Mouse (Mus musculus) kidney, adult 2 months (tissue): ENCODE data around the gene Hmga1. TPM values are rescaled to one million over a fixed set of nuclear protein-coding genes. Genes with fewer than 3 reads are reported as not detected.

Source experiments
- DNase-seq: peaks from one replicate; pipeline ENCODE4 v3.0.0; 2021
- H3K27ac ChIP-seq: fragments of 200-500 bp; 2 replicates; pipeline ENCODE4 v1.5.1; 2012; ENCODE audit warnings: low read depth, low read length, control low read depth, inconsistent platforms; ENCODE audit not compliant: insufficient read depth
- H3K27me3 ChIP-seq: fragments of 200-500 bp; replicated peaks from 2 replicates; pipeline ENCODE4 v1.6.1; 2012; ENCODE audit warnings: mild to moderate bottlenecking, moderate library complexity, low read length, inconsistent platforms; ENCODE audit not compliant: control insufficient read depth, insufficient read depth
- H3K36me3 ChIP-seq: fragments of 200-500 bp; 2 replicates; pipeline ENCODE4 v1.6.1; 2012; ENCODE audit warnings: mild to moderate bottlenecking, moderate library complexity, low read length, inconsistent platforms; ENCODE audit not compliant: control insufficient read depth, insufficient read depth
- H3K4me1 ChIP-seq: fragments of 200-500 bp; 2 replicates; pipeline ENCODE4 v1.6.1; 2011; ENCODE audit warnings: low read length; ENCODE audit not compliant: control insufficient read depth, insufficient read depth
- H3K4me3 ChIP-seq: fragments of 200-500 bp; 2 replicates; pipeline ENCODE4 v1.5.1; 2011; ENCODE audit warnings: mild to moderate bottlenecking, low read depth, low read length, control low read depth; ENCODE audit not compliant: insufficient read depth
- CTCF ChIP-seq: fragments of 200-500 bp; conservative IDR thresholded peaks from 2 replicates; pipeline ENCODE4 v1.5.1; 2011; ENCODE audit warnings: low read depth, mild to moderate bottlenecking, control low read depth, low read length, moderate library complexity, mixed read lengths; ENCODE audit not compliant: insufficient read depth, insufficient read length
- POLR2A ChIP-seq: fragments of 200-500 bp; IDR thresholded peaks from one replicate; pipeline ENCODE4 v1.6.1; 2011; ENCODE audit warnings: low read depth, low read length, control low read depth
- WGBS: fragments of 180-500 bp; shearing (Covaris S2); methylation state at CpG from one replicate; pipeline ENCODE4 v1.1.7; 2018; 5-methylcytosine and 5-hydroxymethylcytosine counted together
- polyA plus RNA-seq: library from polyadenylated mRNA; depleted of rRNA; stranded (reverse); fragments of >200 nt; gene quantifications from 2 replicates; pipeline ENCODE4 v1.2.3, GENCODE M21; 2012

The Hmga1 gene
- polyA plus RNA-seq, 1 experiment: 38.9 TPM

DNA sequence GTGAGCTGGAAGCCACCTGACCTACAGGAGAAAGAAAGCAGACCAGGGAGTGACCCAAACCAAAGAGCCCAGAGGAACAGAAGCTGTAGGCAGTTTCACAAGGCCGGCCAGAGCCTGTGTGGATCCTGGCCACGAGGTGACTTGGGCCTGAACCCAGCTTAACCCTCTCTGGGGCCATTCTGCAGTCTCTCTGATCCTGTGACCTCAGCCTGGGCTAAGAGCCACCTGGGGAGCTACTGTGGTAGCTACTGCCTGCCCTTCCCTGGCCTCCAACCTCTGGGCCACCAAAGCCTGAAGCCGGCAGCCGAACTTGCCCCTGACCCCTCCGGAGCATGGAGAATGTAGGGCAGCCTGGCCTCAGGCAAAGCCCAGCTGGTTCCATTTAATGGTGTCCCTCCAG, 27.5 kb upstream of the Hmga1 start:
- DNase-seq: no peak
- H3K4me1 ChIP-seq: no peaks in the 10 kb centered on the region
- TF ChIP-seq POLR2A (no peak), CTCF (no peak)
- no peaks in the 10 kb centered on the region for H3K27me3 ChIP-seq
- 63% methylated on average over 5 of the region's 5 CpGs for WGBS
- H3K36me3 ChIP-seq: no peaks in the 10 kb centered on the region
- H3K4me3 ChIP-seq: no peak overlapping the region
- H3K27ac ChIP-seq: no peak overlapping the region

DNA sequence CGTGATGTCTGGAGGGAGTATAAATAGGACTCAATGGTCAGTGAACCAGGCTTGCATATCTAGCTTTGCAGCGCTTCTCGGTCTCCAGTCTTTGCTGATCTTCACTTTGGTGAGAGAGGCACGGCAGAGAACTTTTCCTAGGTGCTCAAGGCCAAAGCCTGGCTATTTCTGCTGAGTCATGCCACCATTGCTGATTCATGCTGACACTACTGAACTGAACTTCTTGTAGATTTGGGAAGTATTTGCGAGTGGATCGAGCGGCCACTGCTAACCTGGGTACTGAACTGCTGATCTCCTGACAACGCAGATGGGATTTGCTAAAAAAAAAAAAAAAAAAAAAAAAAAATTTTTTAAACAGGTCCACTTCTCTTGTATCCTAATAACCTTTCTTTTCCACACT, 24.2 kb upstream of the Hmga1 start:
- DNase-seq: no peak
- no peak for TF ChIP-seq POLR2A
- TF ChIP-seq CTCF: no peak
- H3K27me3 ChIP-seq: no peaks in the 10 kb centered on the region
- H3K4me1 ChIP-seq: no peaks in the 10 kb centered on the region
- H3K4me3 ChIP-seq: no peak overlapping the region
- WGBS: 73% methylated on average over 8 of the region's 8 CpGs
- no peaks in the 10 kb centered on the region for H3K36me3 ChIP-seq
- no peak overlapping the region for H3K27ac ChIP-seq

GRCm38 (mm10) chr17:27533354-27533753, 22.9 kb upstream of the Hmga1 start:
- TF ChIP-seq CTCF (peak; percentile 32; the same call in 1 of the 2 replicates), POLR2A (no peak)
- WGBS: 91% methylated on average over 3 of the region's 3 CpGs
- H3K4me3 ChIP-seq: no peak overlapping the region
- no peaks in the 10 kb centered on the region for H3K4me1 ChIP-seq
- no peak for DNase-seq
- H3K27ac ChIP-seq: no peak overlapping the region
- H3K27me3 ChIP-seq: no peaks in the 10 kb centered on the region
- no peaks in the 10 kb centered on the region for H3K36me3 ChIP-seq

GRCm38 (mm10) chr17:27534718-27535117, 21.6 kb upstream of the Hmga1 start:
- DNase-seq: peak; percentile 83
- H3K36me3 ChIP-seq: no peaks in the 10 kb centered on the region
- no peaks in the 10 kb centered on the region for H3K27me3 ChIP-seq
- 6% methylated on average over 10 of the region's 10 CpGs for WGBS
- H3K27ac ChIP-seq: no peak overlapping the region
- H3K4me1 ChIP-seq: no peaks in the 10 kb centered on the region
- H3K4me3 ChIP-seq: no peak overlapping the region
- TF ChIP-seq POLR2A: no peak
- TF ChIP-seq CTCF: peak; percentile 99

DNA sequence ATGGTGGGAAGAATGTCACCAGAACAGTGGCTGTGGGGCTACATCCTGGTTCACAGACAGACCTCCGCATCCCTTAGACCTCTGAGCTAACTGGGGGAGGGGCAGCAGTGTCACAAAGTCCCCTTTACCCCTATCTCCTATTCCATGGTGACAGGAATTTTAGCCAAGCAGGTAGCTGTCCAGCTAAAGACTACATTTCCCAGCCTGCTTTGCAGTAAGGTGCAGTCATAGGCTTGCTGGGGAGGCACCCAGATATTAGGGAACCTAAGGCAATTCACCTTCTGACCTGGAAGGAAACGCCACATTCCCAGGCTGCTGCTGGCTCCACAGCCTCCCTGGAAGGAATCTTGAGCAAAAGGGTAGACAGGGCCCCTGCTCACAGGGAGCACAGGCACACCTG, 15.0 kb upstream of the Hmga1 start:
- no peak for TF ChIP-seq CTCF
- no peak for TF ChIP-seq POLR2A
- Histone ChIP-seq H3K27me3 (no peaks in the 10 kb centered on the region), H3K36me3 (no peaks in the 10 kb centered on the region), H3K4me1 (no peaks in the 10 kb centered on the region), H3K27ac (no peak overlapping the region), H3K4me3 (no peak overlapping the region)
- no peak for DNase-seq
- 73% methylated on average over 2 of the region's 2 CpGs for WGBS

- WGBS: 91% methylated on average over 3 of the region's 3 CpGs
- TF ChIP-seq POLR2A (no peak), CTCF (no peak)
Measured at GRCm38 (mm10) chr17:27541984-27542383, 14.3 kb upstream of the Hmga1 start.

GRCm38 (mm10) chr17:27544551-27544950, 11.7 kb upstream of the Hmga1 start:
- WGBS: 94% methylated on average over 11 of the region's 11 CpGs
- no peak overlapping the region for H3K4me3 ChIP-seq

More at GRCm38 (mm10) chr17:27541984-27542383, 14.3 kb upstream of the Hmga1 start:
- DNase-seq: no peak
- Histone ChIP-seq H3K4me1 (no peaks in the 10 kb centered on the region), H3K27ac (no peak overlapping the region), H3K27me3 (no peaks in the 10 kb centered on the region), H3K36me3 (no peaks in the 10 kb centered on the region), H3K4me3 (no peak overlapping the region)

More at GRCm38 (mm10) chr17:27544551-27544950, 11.7 kb upstream of the Hmga1 start:
- Histone ChIP-seq H3K27ac (no peak overlapping the region), H3K4me1 (no peaks in the 10 kb centered on the region), H3K36me3 (no peaks in the 10 kb centered on the region), H3K27me3 (no peaks in the 10 kb centered on the region)
- TF ChIP-seq POLR2A (no peak), CTCF (no peak)
- no peak for DNase-seq
